23 mouse cellular contexts compared by ENCODE assay signal in genomic region chr8:22043706-22044105, GRCm38 (mm10). TPM values are rescaled to one million over a fixed set of nuclear protein-coding genes. Genes with fewer than 3 reads are reported as not detected.
A peak's percentile ranks its signal among the peaks of the same experiment; 100 is the strongest.
DNase-seq lines count a peak whose midpoint lies in the region; ATAC-seq lines count a peak whose summit lies in the region.
"Had no signal": no experiment of that assay in that cellular context is flagged by ENCODE, and none has a peak within 500 bp of the region (broad histone marks: within the 10 kb centered on the region; RNA-seq: fewer than 3 reads in every experiment).

No protein-coding gene starts in this region.

- ATAC-seq in heart, embryonic 11.5 days (replicated peaks; ENCODE audit: insufficient number of reproducible peaks, low FRiP score, low TSS enrichment), result 0 out of 2 replicates have a peak, but pooled peaks have one; percentile 11
- ATAC-seq in midbrain, embryonic 15.5 days (replicated peaks), result no peak
- ATAC-seq in stomach, embryonic 16.5 days (ENCODE audit: insufficient read depth, low FRiP score), result no peak
- ATAC-seq: activated CD4-positive, CD25-positive, alpha-beta regulatory T cell, adult 4 months; CD4-positive, CD25-positive, alpha-beta regulatory T cell, adult 4 months; forebrain, embryonic 15.5 days; midbrain, embryonic 16.5 days had no signal

- no peak overlapping the region for H3K9ac ChIP-seq in heart, embryonic 11.5 days (ENCODE audit: low read depth, low read length)
- H3K9ac ChIP-seq in midbrain, embryonic 15.5 days, result no peak overlapping the region
- H3K9ac ChIP-seq in stomach, embryonic 16.5 days (ENCODE audit: low read length), result no peak overlapping the region
- H3K9ac ChIP-seq: embryonic facial prominence, embryonic 13.5 days; forebrain, embryonic 15.5 days; heart, embryonic 13.5 days; liver, embryonic 15.5 days had no signal

- no peak for DNase-seq in heart, adult 11 months
- peak; percentile 14 for DNase-seq in midbrain, embryonic 10.5 days (ENCODE audit: low spot score)
- no peak for DNase-seq in limb, embryonic 10.5 days (ENCODE audit: low spot score)
- no peak for DNase-seq in urinary bladder, postnatal 25 days (ENCODE audit: low spot score)
- DNase-seq in layer of hippocampus, postnatal 14 days (ENCODE audit: low spot score in 2 of 2), result no peak
- DNase-seq: adrenal gland, postnatal 14 days; cerebellum, adult 11 months; cerebellum, postnatal 14 days; gastrocnemius, postnatal 36 days; kidney, adult 18-20 months; kidney, postnatal 14 days; lung, postnatal 14 days had no signal

- WGBS in heart, embryonic 11.5 days (ENCODE audit: insufficient replicate concordance), result 48% methylated on average over 12 of the region's 12 CpGs
- WGBS in midbrain, embryonic 10.5 days, result 71% methylated on average over 12 of the region's 12 CpGs
- 68% methylated on average over 12 of the region's 12 CpGs for WGBS in midbrain, embryonic 15.5 days
- WGBS in limb, embryonic 10.5 days, result 45% methylated on average over 12 of the region's 12 CpGs
- 12% methylated on average over 12 of the region's 12 CpGs for WGBS in stomach, embryonic 16.5 days

- H3K9me3 ChIP-seq in heart, embryonic 11.5 days (replicated peaks; ENCODE audit: control insufficient read depth, low read length), result no peaks in the 10 kb centered on the region
- H3K9me3 ChIP-seq in midbrain, embryonic 10.5 days (replicated peaks), result no peaks in the 10 kb centered on the region
- H3K9me3 ChIP-seq in midbrain, embryonic 15.5 days, result no peaks in the 10 kb centered on the region
- H3K9me3 ChIP-seq in limb, embryonic 10.5 days (replicated peaks), result no peaks in the 10 kb centered on the region
- no peaks in the 10 kb centered on the region for H3K9me3 ChIP-seq in stomach, embryonic 16.5 days (replicated peaks; ENCODE audit: control insufficient read depth, low read length)
- H3K9me3 ChIP-seq: embryonic facial prominence, embryonic 13.5 days; forebrain, embryonic 15.5 days; G1E; heart, embryonic 13.5 days; liver, embryonic 15.5 days had no signal

- no peak overlapping the region for H3K4me2 ChIP-seq in heart, embryonic 11.5 days
- no peak overlapping the region for H3K4me2 ChIP-seq in midbrain, embryonic 15.5 days
- no peak overlapping the region for H3K4me2 ChIP-seq in stomach, embryonic 16.5 days (ENCODE audit: low read depth, low read length)
- H3K4me2 ChIP-seq: embryonic facial prominence, embryonic 13.5 days; forebrain, embryonic 15.5 days; heart, embryonic 13.5 days; liver, embryonic 15.5 days had no signal

- no peak overlapping the region for H3K4me3 ChIP-seq in heart, embryonic 11.5 days (ENCODE audit: low read depth, low read length)
- no peak overlapping the region for H3K4me3 ChIP-seq in midbrain, embryonic 10.5 days
- H3K4me3 ChIP-seq in midbrain, embryonic 15.5 days, result no peak overlapping the region
- no peak overlapping the region for H3K4me3 ChIP-seq in limb, embryonic 10.5 days
- no peak overlapping the region for H3K4me3 ChIP-seq in stomach, embryonic 16.5 days (replicated peaks; ENCODE audit: low read length)
- H3K4me3 ChIP-seq: embryonic facial prominence, embryonic 13.5 days; forebrain, embryonic 15.5 days; heart, embryonic 13.5 days; liver, embryonic 15.5 days had no signal

- H3K27ac ChIP-seq in heart, embryonic 11.5 days (ENCODE audit: low read depth, low read length), result no peak overlapping the region
- no peak overlapping the region for H3K27ac ChIP-seq in midbrain, embryonic 10.5 days (replicated peaks)
- no peak overlapping the region for H3K27ac ChIP-seq in midbrain, embryonic 15.5 days
- H3K27ac ChIP-seq in limb, embryonic 10.5 days, result peak overlapping the region; percentile 53; the same call in 1 of the 2 replicates
- H3K27ac ChIP-seq in stomach, embryonic 16.5 days (ENCODE audit: low read length), result 0 out of 2 replicates have a peak overlapping the region, but pooled peaks have one; percentile 34
- H3K27ac ChIP-seq: embryonic facial prominence, embryonic 13.5 days; forebrain, embryonic 15.5 days; heart, embryonic 13.5 days; liver, embryonic 15.5 days had no signal

- no peaks in the 10 kb centered on the region for H3K36me3 ChIP-seq in heart, embryonic 11.5 days (ENCODE audit: control insufficient read depth, insufficient read depth, low read length)
- no peaks in the 10 kb centered on the region for H3K36me3 ChIP-seq in midbrain, embryonic 10.5 days
- H3K36me3 ChIP-seq in midbrain, embryonic 15.5 days (replicated peaks), result no peaks in the 10 kb centered on the region
- H3K36me3 ChIP-seq in limb, embryonic 10.5 days, result no peaks in the 10 kb centered on the region
- no peaks in the 10 kb centered on the region for H3K36me3 ChIP-seq in stomach, embryonic 16.5 days (ENCODE audit: control insufficient read depth, insufficient read depth, low read length)
- H3K36me3 ChIP-seq: embryonic facial prominence, embryonic 13.5 days; forebrain, embryonic 15.5 days; heart, embryonic 13.5 days; liver, embryonic 15.5 days had no signal

- 0 out of 2 replicates have a peak, but pooled peaks cover 4% of the 10 kb centered on the region for H3K4me1 ChIP-seq in heart, embryonic 11.5 days (ENCODE audit: control insufficient read depth, insufficient read depth, low read length)
- peaks cover 20% of the 10 kb centered on the region for H3K4me1 ChIP-seq in midbrain, embryonic 10.5 days
- peaks cover 11% of the 10 kb centered on the region for H3K4me1 ChIP-seq in midbrain, embryonic 15.5 days
- H3K4me1 ChIP-seq in limb, embryonic 10.5 days, result peaks cover 14% of the 10 kb centered on the region
- H3K4me1 ChIP-seq in stomach, embryonic 16.5 days (ENCODE audit: control insufficient read depth, insufficient read depth, low read length), result peaks cover 11% of the 10 kb centered on the region; the same call in 1 of the 2 replicates
- H3K4me1 ChIP-seq: forebrain, embryonic 15.5 days had no signal

- H3K27me3 ChIP-seq in heart, embryonic 11.5 days (ENCODE audit: control insufficient read depth, insufficient read depth, low read length), result 0 out of 2 replicates have a peak, but pooled peaks cover 3% of the 10 kb centered on the region
- H3K27me3 ChIP-seq in midbrain, embryonic 10.5 days (ENCODE audit: low read depth, poor library complexity, severe bottlenecking), result no peaks in the 10 kb centered on the region
- H3K27me3 ChIP-seq in midbrain, embryonic 15.5 days (replicated peaks), result no peaks in the 10 kb centered on the region
- peaks cover 6% of the 10 kb centered on the region; the same call in 1 of the 2 replicates for H3K27me3 ChIP-seq in limb, embryonic 10.5 days (ENCODE audit: low read depth, poor library complexity, severe bottlenecking)
- no peaks in the 10 kb centered on the region for H3K27me3 ChIP-seq in stomach, embryonic 16.5 days (ENCODE audit: control insufficient read depth, insufficient read depth, low read length)
- H3K27me3 ChIP-seq: liver, embryonic 15.5 days had no signal

RNA-seq across cellular contexts. Expression of gene Atp7b, which starts 16.4 kb away (rescaled TPM):
- 2.9 and 3.6 TPM in 2 replicates for polyA plus RNA-seq in heart, embryonic 11.5 days (2014; fragmentation: Nextera tagmentation; extraction: Ambion mirVana)
- polyA plus RNA-seq in midbrain, embryonic 10.5 days (2016; fragmentation: Nextera tagmentation; extraction: Ambion mirVana), result 2.4 and 2.6 TPM in 2 replicates
- 1.5 and 1.6 TPM in 2 replicates for polyA plus RNA-seq in midbrain, embryonic 15.5 days (2015; fragmentation: Nextera tagmentation; extraction: Ambion mirVana)
- 0.89 and 1.1 TPM in 2 replicates for polyA plus RNA-seq in limb, embryonic 10.5 days (2016; fragmentation: Nextera tagmentation; extraction: Ambion mirVana)
- polyA plus RNA-seq in stomach, embryonic 16.5 days (2015; fragmentation: Nextera tagmentation; extraction: Ambion mirVana), result 11.1 and 12.7 TPM in 2 replicates
- total RNA-seq in layer of hippocampus, postnatal 14 days (2021), result 1 to 10 TPM; 4.7 to 5.0 TPM
- polyA plus RNA-seq: activated CD4-positive, CD25-positive, alpha-beta regulatory T cell, adult 4 months had no signal

RNA-seq across cellular contexts. Expression of gene Alg11, which starts 16.8 kb away (rescaled TPM):
- polyA plus RNA-seq in heart, embryonic 11.5 days (2014; fragmentation: Nextera tagmentation; extraction: Ambion mirVana), result 27.0 and 31.5 TPM in 2 replicates
- polyA plus RNA-seq in midbrain, embryonic 10.5 days (2016; fragmentation: Nextera tagmentation; extraction: Ambion mirVana), result 39.4 and 41.0 TPM in 2 replicates
- 37.8 and 43.2 TPM in 2 replicates for polyA plus RNA-seq in midbrain, embryonic 15.5 days (2015; fragmentation: Nextera tagmentation; extraction: Ambion mirVana)
- 33.4 and 45.6 TPM in 2 replicates for polyA plus RNA-seq in limb, embryonic 10.5 days (2016; fragmentation: Nextera tagmentation; extraction: Ambion mirVana)
- 34.2 and 38.1 TPM in 2 replicates for polyA plus RNA-seq in stomach, embryonic 16.5 days (2015; fragmentation: Nextera tagmentation; extraction: Ambion mirVana)
- 10 to 100 TPM; 28.4 to 34.9 TPM for total RNA-seq in layer of hippocampus, postnatal 14 days (2021)

Comparison
In these comparisons a context has a peak if more than half of its experiments do, and no peak if none do; other contexts are left out.
1. H3K27ac ChIP-seq: peak in limb, embryonic 10.5 days (single experiment) and stomach, embryonic 16.5 days (single experiment); none in heart, embryonic 11.5 days (single experiment), midbrain, embryonic 10.5 days (single experiment) and midbrain, embryonic 15.5 days (single experiment).